Comparison of ENCODE assay signal across 7 mouse cellular contexts in the genomic region with DNA sequence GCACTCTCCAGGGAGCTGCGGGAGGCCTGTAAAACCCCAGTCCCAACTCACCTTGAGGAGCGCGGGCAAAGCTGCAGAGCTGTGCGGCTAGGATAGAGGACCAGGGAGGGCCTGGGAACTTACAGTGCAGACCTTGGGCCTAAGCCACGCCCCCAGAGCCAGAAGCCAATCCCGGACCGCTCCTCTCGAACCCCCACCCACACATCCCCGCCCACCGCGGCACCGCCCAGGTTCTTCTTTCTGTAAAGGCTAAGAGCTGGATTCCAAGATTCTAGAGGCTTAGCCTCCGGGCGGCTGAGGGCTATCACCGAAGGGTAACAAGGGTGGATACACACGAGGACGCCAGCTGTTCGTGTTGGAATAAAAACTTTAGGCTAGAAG. TPM values are rescaled to one million over a fixed set of nuclear protein-coding genes. Genes with fewer than 3 reads are reported as not detected.
DNase-seq lines count a peak whose midpoint lies in the region; ATAC-seq lines count a peak whose summit lies in the region.

A gene (minus strand): TSS at position 104 of the 381 bp plus-strand sequence.

- ATAC-seq in intestine, embryonic 15.5 days: peak; percentile 94

- intact Hi-C loops in gastrocnemius, postnatal 36 days (cut with DNase I): loop anchor here (1.0 to 5.0 kb wide), 3 partner anchors 18 to 93 kb away; a partner anchor contains a TSS
- intact Hi-C loops in left cerebral cortex, postnatal 25 days (cut with DNase I): loop anchor here (1.0 to 5.0 kb wide), 3 partner anchors 32 to 118 kb away; a partner anchor contains a TSS

- peak; percentile 98 for DNase-seq in adrenal gland, adult 2 months
- peak; percentile 87 for DNase-seq in embryo, embryonic 11.5 days (ENCODE audit: low read depth, low spot score)
- peak; percentile 94 to 99 for DNase-seq in gastrocnemius, postnatal 36 days
- peak; percentile 87 to 95 for DNase-seq in left cerebral cortex, postnatal 25 days (ENCODE audit: low spot score in 2 of 2)
- DNase-seq in midbrain, embryonic 10.5 days (ENCODE audit: low spot score): peak; percentile 92
- peak; percentile 92 for DNase-seq in right cerebral cortex, postnatal 4 days

- H3K27me3 ChIP-seq in intestine, embryonic 15.5 days (replicated peaks): no peaks in the 10 kb centered on the region
- H3K27me3 ChIP-seq in midbrain, embryonic 10.5 days (ENCODE audit: low read depth, poor library complexity, severe bottlenecking): peaks cover 32% of the 10 kb centered on the region

- H3K4me1 ChIP-seq in intestine, embryonic 15.5 days (replicated peaks): peaks cover 39% of the 10 kb centered on the region
- H3K4me1 ChIP-seq in midbrain, embryonic 10.5 days: peaks cover 32% of the 10 kb centered on the region

- no peaks in the 10 kb centered on the region for H3K36me3 ChIP-seq in intestine, embryonic 15.5 days
- H3K36me3 ChIP-seq in midbrain, embryonic 10.5 days: no peaks in the 10 kb centered on the region

- WGBS in intestine, embryonic 15.5 days: 0% methylated on average over 18 of the region's 18 CpGs
- WGBS in midbrain, embryonic 10.5 days: under 1% methylated on average over 18 of the region's 18 CpGs

- peak within 1 kb of the TSS; percentile 89 for H3K4me2 ChIP-seq in intestine, embryonic 15.5 days (replicated peaks)

- H3K9me3 ChIP-seq in intestine, embryonic 15.5 days: no peaks in the 10 kb centered on the region
- H3K9me3 ChIP-seq in midbrain, embryonic 10.5 days (replicated peaks): no peaks in the 10 kb centered on the region

- H3K9ac ChIP-seq in intestine, embryonic 15.5 days: peak within 1 kb of the TSS; percentile 51

- H3K27ac ChIP-seq in intestine, embryonic 15.5 days: peak within 1 kb of the TSS; percentile 92
- H3K27ac ChIP-seq in midbrain, embryonic 10.5 days (replicated peaks): peak within 1 kb of the TSS; percentile 62

- H3K4me3 ChIP-seq in intestine, embryonic 15.5 days (replicated peaks): peak within 1 kb of the TSS; percentile 51
- peak within 1 kb of the TSS; percentile 54 for H3K4me3 ChIP-seq in midbrain, embryonic 10.5 days

RNA-seq across cellular contexts. Expression of the gene that starts here (rescaled TPM):
- total RNA-seq in adrenal gland, adult 2 months (2021): 1 to 10 TPM; 5.5 to 8.0 TPM
- 5.6 and 5.9 TPM in 2 replicates for polyA plus RNA-seq in adrenal gland, adult 2 months (2012; rRNA removed)
- 10 to 100 TPM; 10.1 to 12.4 TPM for total RNA-seq in gastrocnemius, postnatal 36 days (2021)
- polyA plus RNA-seq in intestine, embryonic 15.5 days (2015; fragmentation: Nextera tagmentation; extraction: Ambion mirVana): 11.9 and 12.4 TPM in 2 replicates
- 1 to 10 TPM; 6.2 to 6.6 TPM for total RNA-seq in left cerebral cortex, postnatal 25 days (2021)
- polyA plus RNA-seq in midbrain, embryonic 10.5 days (2016; fragmentation: Nextera tagmentation; extraction: Ambion mirVana): 1.8 and 2.2 TPM in 2 replicates

Comparison
In these comparisons a context has a peak if more than half of its experiments do, and no peak if none do; other contexts are left out.
1. Peak in every context shown above with its lines: DNase-seq, ATAC-seq, H3K4me3 ChIP-seq and H3K27ac ChIP-seq.